Mouse (Mus musculus) telencephalon, adult 2 months (tissue): ENCODE measurements around the gene Cytip.
A peak's percentile ranks its signal among the peaks of the same experiment; 100 is the strongest.
"Not testable (repeated sequence)": the region's sequence is repeated elsewhere in the genome, so short reads cannot be mapped to it uniquely, and the experiment has no call there.

ENCODE experiments used
- DNase-seq: peaks from one replicate; pipeline ENCODE4 v3.0.0-alpha.2; 2011; ENCODE audit warnings: low read depth, low spot score

The Cytip gene

DNA sequence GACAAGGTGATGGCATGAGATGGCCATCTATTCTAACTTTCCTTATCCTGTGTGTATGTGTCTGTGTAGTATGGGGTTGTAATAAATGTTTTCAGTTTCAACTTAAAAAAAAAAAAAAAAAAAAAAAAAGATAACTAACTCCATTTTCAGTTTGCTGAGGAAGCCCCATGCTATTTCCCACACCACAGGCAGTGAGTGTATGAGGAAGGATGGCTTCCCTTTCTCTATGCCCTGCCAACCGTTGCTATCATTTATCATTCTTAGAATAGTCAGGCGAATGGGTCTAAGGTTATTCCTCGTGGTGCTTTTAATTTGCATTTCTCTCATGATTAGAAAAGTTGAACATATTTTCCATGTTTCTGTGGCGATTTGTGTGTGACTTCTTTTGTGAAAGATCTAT is 84.2 kb downstream of the Cytip start:
- no peak for DNase-seq

GRCm38 (mm10) chr2:58107887-58108286 is 87.4 kb downstream of the Cytip start:
- DNase-seq: not testable (repeated sequence)

DNA sequence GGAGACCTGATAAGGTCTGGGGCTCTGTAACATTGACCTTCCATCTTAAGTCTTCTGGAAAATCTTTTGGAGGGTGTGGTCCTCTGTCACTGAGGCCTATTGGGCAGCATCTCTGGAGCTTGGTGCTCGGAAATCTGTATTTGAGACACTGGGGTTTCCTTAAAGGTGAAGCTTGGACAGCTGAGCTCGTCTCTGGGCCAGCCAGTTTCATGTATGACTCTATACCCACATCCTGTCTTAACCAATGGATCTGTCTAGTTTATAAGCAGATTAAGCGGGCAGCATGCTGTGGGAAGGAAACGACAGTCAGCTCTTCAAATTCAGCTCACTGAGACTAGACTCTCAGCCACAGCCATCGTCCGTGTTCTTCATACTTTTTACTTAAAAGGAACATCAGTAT is 88.3 kb downstream of the Cytip start:
- no peak for DNase-seq

DNA sequence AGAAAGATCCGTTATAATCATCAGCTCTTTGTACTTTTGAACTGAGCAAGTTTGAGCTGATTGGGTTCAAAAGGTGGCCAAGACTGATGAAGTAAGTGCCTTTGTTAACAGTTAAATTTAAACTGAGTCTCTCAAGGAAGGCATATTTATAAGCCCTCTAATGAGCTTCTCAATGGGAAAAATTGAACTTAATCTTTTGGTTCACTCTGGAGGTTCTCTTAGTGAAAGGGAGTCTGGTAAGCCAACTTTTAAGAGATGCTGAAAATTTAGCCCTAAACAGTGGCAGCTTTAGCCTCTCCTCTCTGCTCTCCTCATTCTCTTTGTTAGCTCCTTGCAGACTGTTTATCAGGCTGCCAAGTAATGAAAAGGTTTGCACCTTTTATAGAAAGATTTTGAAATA is 100.5 kb downstream of the Cytip start:
- no peak for DNase-seq

- no peak for DNase-seq
Observed at GRCm38 (mm10) chr2:58086420-58086819, 108.9 kb downstream of the Cytip start.

DNA sequence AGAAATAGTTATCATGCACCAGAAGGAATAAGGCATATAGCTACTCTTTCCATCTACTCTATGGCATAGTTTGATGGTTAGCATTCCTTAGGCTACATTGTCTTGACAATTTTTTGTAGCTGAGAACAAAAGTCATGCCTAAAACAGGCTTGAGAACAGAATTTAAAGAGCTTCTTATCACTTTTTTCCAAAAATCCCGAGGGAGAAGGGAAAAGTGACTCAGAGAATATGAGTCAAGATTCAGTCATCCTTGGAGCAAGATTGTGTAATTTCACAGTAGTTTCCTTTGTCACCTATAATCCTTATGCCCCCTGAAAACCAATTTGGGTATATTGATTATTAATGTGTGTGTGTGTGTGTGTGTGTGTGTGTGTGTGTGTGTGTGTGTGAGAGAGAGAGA is 115.5 kb downstream of the Cytip start:
- DNase-seq: peak; percentile 19
